Mouse (Mus musculus) layer of hippocampus, adult 9-11 months (tissue): ENCODE measurements around the gene Tceal3.
A peak's percentile ranks its signal among the peaks of the same experiment; 100 is the strongest.
"Not testable (repeated sequence)": the region's sequence is repeated elsewhere in the genome, so short reads cannot be mapped to it uniquely, and the experiment has no call there.

Experiments
- DNase-seq: peaks from one replicate; pipeline ENCODE4 v3.0.0; 2022

The Tceal3 gene

DNA sequence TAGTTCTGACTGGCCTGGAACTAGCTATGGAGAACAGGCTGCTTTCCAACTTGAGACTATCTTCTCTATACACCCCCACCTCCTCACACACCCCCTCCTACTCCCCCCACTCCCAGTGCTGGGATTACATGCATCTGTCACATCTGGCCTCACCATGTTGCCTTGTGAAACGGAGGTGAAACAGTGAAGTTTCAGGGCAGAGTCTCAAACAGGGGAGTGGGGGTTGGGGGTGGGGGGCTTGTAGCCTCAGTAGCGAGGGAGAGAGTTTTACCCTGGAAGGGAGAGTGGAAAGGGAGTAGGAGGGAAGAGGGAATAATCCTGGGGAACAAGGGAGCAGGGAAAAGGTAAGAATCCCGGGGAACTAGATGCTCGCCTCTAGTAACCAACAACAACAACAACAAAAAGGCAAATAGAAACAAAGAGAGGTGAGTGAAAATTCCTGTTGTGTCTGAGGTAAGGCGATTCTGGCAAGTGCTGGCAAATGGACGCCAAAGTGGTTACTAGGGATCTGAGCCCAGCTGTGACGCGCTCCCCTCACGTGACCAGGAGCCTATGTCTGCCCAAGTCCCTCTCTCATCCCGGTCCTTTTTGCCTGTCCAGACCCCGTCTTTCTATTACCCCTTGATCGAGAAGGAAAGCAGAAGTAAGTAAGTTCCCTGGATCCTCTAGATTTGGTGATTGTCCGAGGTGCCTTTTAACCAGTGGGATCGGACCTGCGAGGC lies 117.0 kb downstream of the Tceal3 start, which contains the start of gene Tceal1:
TSS of gene Tceal1 (plus strand) at position 537 of the 722 bp plus-strand sequence.
- peak; percentile 78 for DNase-seq

DNA sequence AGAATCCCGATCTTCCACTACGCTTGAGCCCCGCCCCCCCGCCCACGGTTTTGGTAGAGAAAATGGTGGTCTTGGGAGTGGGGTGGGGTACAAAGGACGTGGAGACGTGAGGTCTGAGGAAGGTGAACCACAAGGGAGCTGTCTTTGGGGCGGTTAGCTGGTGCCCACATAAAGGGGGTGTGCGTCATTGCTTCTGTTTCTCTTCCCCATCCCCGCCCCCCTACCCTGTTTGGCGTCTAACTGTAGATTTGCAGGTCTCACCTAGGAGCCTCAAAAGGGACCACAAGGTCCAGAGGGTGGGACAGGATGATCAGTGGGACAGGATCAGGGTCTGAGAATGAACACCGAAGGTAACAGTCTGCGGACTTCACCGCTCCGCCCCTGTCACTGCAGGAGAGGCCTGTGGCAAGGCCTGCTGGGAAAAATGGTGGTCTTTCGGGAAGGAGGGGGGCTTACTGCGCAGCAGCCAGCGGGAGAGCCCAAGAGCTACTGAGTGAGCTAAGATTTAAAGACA lies 117.6 kb downstream of the Tceal3 start:
- peak; percentile 15 for DNase-seq

DNA sequence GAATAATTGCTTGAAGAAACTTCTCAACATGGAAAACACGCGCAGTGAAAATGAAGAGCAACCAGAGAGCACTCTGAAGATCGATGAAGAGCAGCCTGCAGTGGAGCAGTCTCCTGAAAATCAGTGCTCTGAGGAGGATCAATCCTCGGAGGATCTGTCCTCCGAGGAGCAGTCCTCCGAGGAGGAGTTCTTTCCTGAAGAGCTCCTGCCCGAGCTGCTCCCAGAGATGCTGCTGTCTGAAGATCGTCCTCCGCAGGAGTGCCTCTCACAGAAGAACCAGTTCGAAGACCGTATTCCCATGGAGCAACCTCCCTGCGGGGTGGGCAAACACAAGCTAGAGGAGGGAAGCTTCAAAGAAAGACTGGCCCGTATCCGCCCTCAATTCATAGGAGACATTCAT lies 118.1 kb downstream of the Tceal3 start:
- DNase-seq, result no peak

DNA sequence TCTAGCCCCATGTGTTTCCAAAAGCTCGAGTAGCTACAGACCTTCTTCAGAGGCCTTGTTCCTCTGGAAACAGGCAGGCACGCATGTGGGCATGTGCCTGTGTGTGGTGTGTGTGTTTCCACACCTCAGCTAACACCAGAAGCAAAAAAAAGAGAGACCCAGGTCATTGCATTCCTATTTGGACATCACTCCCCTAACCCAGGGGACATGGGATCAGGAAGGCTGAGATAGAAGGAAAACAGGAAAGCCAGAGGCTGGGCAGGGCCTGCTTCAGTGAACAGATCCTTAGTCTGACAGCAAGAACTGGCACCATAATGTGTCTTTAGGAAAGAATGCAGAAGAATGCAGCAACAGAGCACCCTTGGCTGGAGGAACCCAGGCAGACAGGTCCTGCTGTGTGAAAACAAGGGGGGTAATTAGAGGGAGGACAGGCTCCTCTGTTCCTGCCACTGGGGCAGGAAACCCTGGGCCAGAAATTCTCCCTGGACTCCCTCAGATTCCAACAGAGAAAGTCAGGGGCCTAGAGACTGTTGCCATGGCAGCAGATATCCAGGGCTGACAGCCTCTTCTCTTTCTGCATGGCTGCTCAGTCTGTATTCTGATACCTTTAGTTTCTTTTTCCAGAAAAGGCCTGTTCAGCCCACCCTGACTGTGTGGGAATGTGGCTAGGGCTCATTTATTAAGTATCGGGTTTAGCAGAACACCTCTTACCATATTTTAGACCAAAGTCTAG lies 124.3 kb downstream of the Tceal3 start:
- not testable (repeated sequence) for DNase-seq
